28 mouse cellular contexts compared by ENCODE assay signal in the genomic region with DNA sequence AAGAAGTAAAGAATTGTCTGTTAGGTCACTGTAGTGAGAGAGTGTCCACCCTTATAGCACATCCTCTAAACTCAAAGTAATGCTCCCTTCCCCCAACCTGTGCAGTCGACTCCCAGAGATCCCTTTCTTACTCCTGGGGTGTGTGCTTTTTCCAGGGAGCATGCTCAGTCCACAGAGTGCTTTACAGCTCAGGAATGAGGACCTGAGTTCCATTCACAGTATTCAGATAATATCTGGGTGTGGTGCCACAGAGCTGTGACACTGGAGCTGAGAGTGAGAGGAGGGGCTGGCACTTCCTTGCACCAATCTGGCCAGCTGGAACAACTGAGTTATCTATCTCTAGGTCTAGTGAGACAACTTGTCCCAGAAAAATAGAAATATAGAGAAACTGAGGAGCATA. TPM values are rescaled to one million over a fixed set of nuclear protein-coding genes. Genes with fewer than 3 reads are reported as not detected.
"Had no signal": no experiment of that assay in that cellular context is flagged by ENCODE, and none has a peak within 500 bp of the region (broad histone marks: within the 10 kb centered on the region; RNA-seq: fewer than 3 reads in every experiment).

No protein-coding gene starts in this region.

- DNase-seq: kidney, adult 8-10 months; kidney, postnatal 14 days; kidney, postnatal 4 days; liver, embryonic 13.5 days; lung, adult 2 months; midbrain, embryonic 14.5 days; thymus, adult 2 months; thymus, postnatal 14 days; thymus, postnatal 4 days had no signal

- H3K4me1 ChIP-seq: kidney, embryonic 15.5 days; limb, embryonic 10.5 days; limb, embryonic 13.5 days; liver, embryonic 13.5 days had no signal

- H3K36me3 ChIP-seq: kidney, embryonic 15.5 days; limb, embryonic 10.5 days; limb, embryonic 13.5 days; liver, embryonic 13.5 days had no signal

- H3K27me3 ChIP-seq: kidney, embryonic 15.5 days; limb, embryonic 13.5 days; liver, embryonic 13.5 days had no signal

- H3K9me3 ChIP-seq: kidney, embryonic 15.5 days; limb, embryonic 10.5 days; limb, embryonic 13.5 days; liver, embryonic 13.5 days had no signal

- H3K4me2 ChIP-seq: kidney, embryonic 15.5 days; limb, embryonic 13.5 days; liver, embryonic 13.5 days; midbrain, embryonic 11.5 days had no signal

- H3K9ac ChIP-seq: kidney, embryonic 15.5 days; limb, embryonic 13.5 days; liver, embryonic 13.5 days had no signal

- H3K4me3 ChIP-seq: kidney, embryonic 15.5 days; limb, embryonic 10.5 days; limb, embryonic 13.5 days; liver, embryonic 13.5 days had no signal

- H3K27ac ChIP-seq: kidney, embryonic 15.5 days; limb, embryonic 10.5 days; limb, embryonic 13.5 days; liver, embryonic 13.5 days had no signal

RNA-seq across cellular contexts. Expression of gene Ctsll3, which starts 11.1 kb away (rescaled TPM):
- total RNA-seq: layer of hippocampus, adult 18-20 months; layer of hippocampus, postnatal 14 days; left cerebral cortex, postnatal 25 days; liver, adult 2 months; megakaryocyte progenitor cell, adult 5-6 weeks; megakaryocyte-erythroid progenitor cell, adult 5-6 weeks; midbrain, postnatal 0 days had no signal
- polyA plus RNA-seq: intestine, embryonic 14.5 days; kidney, embryonic 15.5 days; limb, embryonic 10.5 days; limb, embryonic 13.5 days; liver, adult 2 months; liver, embryonic 13.5 days; liver, embryonic 16.5 days; lung, adult 2 months; lung, embryonic 16.5 days; midbrain, embryonic 11.5 days; midbrain, embryonic 14.5 days; midbrain, postnatal 0 days; neural tube, embryonic 11.5 days; neural tube, embryonic 14.5 days; small intestine, adult 2 months; spleen, adult 2 months; stomach, embryonic 16.5 days; thymus, adult 2 months had no signal

RNA-seq across cellular contexts. Expression of gene BC051665, which starts 27.6 kb away (rescaled TPM):
- total RNA-seq: layer of hippocampus, adult 18-20 months; layer of hippocampus, postnatal 14 days; left cerebral cortex, postnatal 25 days; liver, adult 2 months; megakaryocyte progenitor cell, adult 5-6 weeks; megakaryocyte-erythroid progenitor cell, adult 5-6 weeks; midbrain, postnatal 0 days had no signal
- polyA plus RNA-seq: intestine, embryonic 14.5 days; kidney, embryonic 15.5 days; limb, embryonic 10.5 days; limb, embryonic 13.5 days; liver, adult 2 months; liver, embryonic 13.5 days; liver, embryonic 16.5 days; lung, adult 2 months; lung, embryonic 16.5 days; midbrain, embryonic 11.5 days; midbrain, embryonic 14.5 days; midbrain, postnatal 0 days; neural tube, embryonic 11.5 days; neural tube, embryonic 14.5 days; small intestine, adult 2 months; spleen, adult 2 months; stomach, embryonic 16.5 days; thymus, adult 2 months had no signal

RNA-seq across cellular contexts. Expression of gene 4930486L24Rik, which starts 50.6 kb away (rescaled TPM):
- total RNA-seq: left cerebral cortex, postnatal 25 days had no signal
- polyA plus RNA-seq: limb, embryonic 10.5 days; limb, embryonic 13.5 days; liver, adult 2 months; liver, embryonic 13.5 days; lung, adult 2 months; lung, embryonic 16.5 days; midbrain, embryonic 11.5 days; midbrain, embryonic 14.5 days; midbrain, postnatal 0 days; neural tube, embryonic 11.5 days; neural tube, embryonic 14.5 days; small intestine, adult 2 months; stomach, embryonic 16.5 days had no signal
